8 mouse cellular contexts compared by ENCODE assay signal in the genomic region with DNA sequence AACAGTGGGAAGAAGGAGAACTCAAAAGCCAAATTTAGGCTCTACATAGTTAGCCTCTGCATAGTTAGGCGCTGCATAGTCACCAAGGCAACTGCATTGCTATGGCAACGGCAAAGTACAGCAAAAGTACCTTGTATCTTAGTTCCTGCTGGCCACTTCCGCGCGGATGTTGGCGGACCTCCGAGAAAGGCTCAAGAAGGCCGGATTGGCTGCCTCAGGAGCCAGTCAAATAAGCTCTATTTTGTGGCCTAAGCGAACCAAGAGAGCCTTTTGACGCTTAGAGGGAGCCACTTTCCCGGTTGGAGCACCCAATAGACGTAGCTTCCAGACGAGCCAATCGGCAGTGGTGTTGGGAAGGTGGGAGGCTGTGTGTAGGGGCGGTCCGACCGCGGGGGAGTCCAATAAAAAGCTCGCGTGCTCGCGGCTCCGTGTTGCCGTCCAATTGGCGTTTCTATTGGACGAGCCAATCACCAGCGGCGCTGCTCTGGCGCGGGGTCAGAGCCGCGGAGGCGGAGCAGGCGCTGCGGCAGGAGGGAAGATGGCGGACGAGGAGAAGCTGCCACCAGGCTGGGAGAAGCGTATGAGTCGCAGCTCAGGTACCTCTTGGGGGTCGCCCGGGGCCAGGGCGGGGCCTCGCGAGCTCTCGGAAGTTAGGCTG. TPM values are rescaled to one million over a fixed set of nuclear protein-coding genes. Genes with fewer than 3 reads are reported as not detected.
DNase-seq lines count a peak whose midpoint lies in the region; ATAC-seq lines count a peak whose summit lies in the region.

A gene (plus strand): TSS at position 494 of the 658 bp plus-strand sequence.

- ATAC-seq in forebrain, embryonic 14.5 days: peak; percentile 100
- peak; percentile 99 for ATAC-seq in neural tube, embryonic 15.5 days (ENCODE audit: low FRiP score)

- H3K27ac ChIP-seq in forebrain, embryonic 14.5 days (ENCODE audit: low read depth, low read length): 0 out of 2 replicates have a peak within 1 kb of the TSS, but pooled peaks have one; percentile 10
- H3K27ac ChIP-seq in neural tube, embryonic 15.5 days (replicated peaks): peak within 1 kb of the TSS; percentile 74

- H3K4me3 ChIP-seq in forebrain, embryonic 14.5 days (ENCODE audit: low read depth, low read length): peak within 1 kb of the TSS; percentile 89
- peak within 1 kb of the TSS; percentile 97 for H3K4me3 ChIP-seq in neural tube, embryonic 15.5 days (replicated peaks)

- under 1% methylated on average over 45 of the region's 45 CpGs for WGBS in forebrain, embryonic 14.5 days
- WGBS in neural tube, embryonic 15.5 days: under 1% methylated on average over 45 of the region's 45 CpGs

- no peaks in the 10 kb centered on the region for H3K9me3 ChIP-seq in forebrain, embryonic 14.5 days (replicated peaks; ENCODE audit: control insufficient read depth, low read length)
- H3K9me3 ChIP-seq in neural tube, embryonic 15.5 days (replicated peaks): no peaks in the 10 kb centered on the region

- peaks cover 10% of the 10 kb centered on the region for H3K4me1 ChIP-seq in forebrain, embryonic 14.5 days (ENCODE audit: control insufficient read depth, insufficient read depth, low read length)
- H3K4me1 ChIP-seq in neural tube, embryonic 15.5 days: peaks cover 46% of the 10 kb centered on the region

- peak within 1 kb of the TSS; percentile 78 for H3K4me2 ChIP-seq in forebrain, embryonic 14.5 days (ENCODE audit: low read length)
- peak within 1 kb of the TSS; percentile 82 for H3K4me2 ChIP-seq in neural tube, embryonic 15.5 days

- intact Hi-C loops in heart, postnatal 14 days (cut with DNase I): no loop called here

- H3K27me3 ChIP-seq in forebrain, embryonic 14.5 days (replicated peaks; ENCODE audit: control insufficient read depth, insufficient read depth, low read length): no peaks in the 10 kb centered on the region
- no peaks in the 10 kb centered on the region for H3K27me3 ChIP-seq in neural tube, embryonic 15.5 days (replicated peaks)

- DNase-seq in ES-CJ7 (ENCODE audit: low read depth, low spot score): peak; percentile 99
- DNase-seq in cerebellum, adult 11 months: peak; percentile 98
- peak; percentile 100 for DNase-seq in forebrain, embryonic 14.5 days (ENCODE audit: low spot score)
- peak; percentile 96 to 97 for DNase-seq in heart, postnatal 14 days
- DNase-seq in layer of hippocampus, adult 11-12 months (ENCODE audit: low spot score): peak; percentile 99
- DNase-seq in lung, adult 18-20 months: peak; percentile 99
- DNase-seq in testis, postnatal 14 days (ENCODE audit: low spot score): peak; percentile 100

- H3K9ac ChIP-seq in forebrain, embryonic 14.5 days (ENCODE audit: low read length): peak within 1 kb of the TSS; percentile 85
- peak within 1 kb of the TSS; percentile 87 for H3K9ac ChIP-seq in neural tube, embryonic 15.5 days (replicated peaks)

- H3K36me3 ChIP-seq in forebrain, embryonic 14.5 days (ENCODE audit: control insufficient read depth, insufficient read depth, low read length): peaks cover 47% of the 10 kb centered on the region
- H3K36me3 ChIP-seq in neural tube, embryonic 15.5 days: peaks cover 41% of the 10 kb centered on the region

RNA-seq across cellular contexts. Expression of the gene that starts here (rescaled TPM):
- 69.2 and 73.3 TPM in 2 replicates for polyA plus RNA-seq in forebrain, embryonic 14.5 days (2014; fragmentation: Nextera tagmentation; extraction: Ambion mirVana)
- 10 to 100 TPM; 17.7 to 17.8 TPM for total RNA-seq in heart, postnatal 14 days (2021)
- 69.6 and 71.6 TPM in 2 replicates for polyA plus RNA-seq in neural tube, embryonic 15.5 days (2015; fragmentation: Nextera tagmentation; extraction: Ambion mirVana)

Comparison
In these comparisons a context has a peak if more than half of its experiments do, and no peak if none do; other contexts are left out.
1. Peak in every context shown above with its lines: DNase-seq, ATAC-seq, H3K4me3 ChIP-seq and H3K27ac ChIP-seq.